Mouse (Mus musculus) MEL (cell line): Measurements from ENCODE around the gene Gm20388. TPM values are rescaled to one million over a fixed set of nuclear protein-coding genes. Genes with fewer than 3 reads are reported as not detected.
A peak's percentile ranks its signal among the peaks of the same experiment; 100 is the strongest.

ENCODE experiments used
- DNase-seq: peaks from one replicate; pipeline ENCODE4 v3.0.0; 2011; ENCODE audit warnings: low read depth, low spot score
- H3K27ac ChIP-seq: 2 replicates; pipeline ENCODE4 v1.5.1; 2012; ENCODE audit warnings: low read depth, mild to moderate bottlenecking, control low read depth, low read length, moderate library complexity; ENCODE audit not compliant: control insufficient read depth
- H3K27me3 ChIP-seq, 2 experiments: fragments of 150-350 bp in 1 of 2; sonication (generic) in 1 of 2; 2 replicates each; pipeline ENCODE4 v1.6.1; 2012; ENCODE audit warnings: low read length in 2 of 2, mild to moderate bottlenecking in 2 of 2, improper control_type of control experiment in 1 of 2, moderate library complexity in 1 of 2; ENCODE audit not compliant: insufficient read depth in 2 of 2, control insufficient read depth in 1 of 2
- H3K36me3 ChIP-seq, 2 experiments: 2 replicates each; pipeline ENCODE4 v1.6.1; 2012 to 2014; ENCODE audit warnings: low read length in 2 of 2, improper control_type of control experiment in 1 of 2, inconsistent platforms in 1 of 2, mild to moderate bottlenecking in 1 of 2; ENCODE audit not compliant: insufficient read depth in 2 of 2, control insufficient read depth in 1 of 2
- H3K4me1 ChIP-seq, 2 experiments: fragments of 150-350 bp in 1 of 2; sonication (generic) in 1 of 2; 2 replicates each; pipeline ENCODE4 v1.6.1; 2012; ENCODE audit warnings: low read length in 2 of 2, improper control_type of control experiment in 1 of 2, mild to moderate bottlenecking in 1 of 2; ENCODE audit not compliant: insufficient read depth in 2 of 2, control insufficient read depth in 1 of 2
- H3K4me3 ChIP-seq, 2 experiments: fragments of 150-350 bp in 1 of 2; sonication (generic) in 1 of 2; 2 replicates each; pipeline ENCODE4 v1.5.1; 2012; ENCODE audit warnings: low read depth in 2 of 2, low read length in 2 of 2, mild to moderate bottlenecking in 2 of 2, moderate library complexity in 2 of 2, control low read depth in 1 of 2, improper control_type of control experiment in 1 of 2; ENCODE audit not compliant: control insufficient read depth in 1 of 2, insufficient read depth in 1 of 2
- H3K79me2 ChIP-seq: 2 replicates; pipeline ENCODE4 v1.6.1; 2012; ENCODE audit warnings: mild to moderate bottlenecking, low read length, moderate library complexity; ENCODE audit not compliant: control insufficient read depth, poor library complexity, insufficient read depth
- H3K9ac ChIP-seq: 2 replicates; pipeline ENCODE4 v1.6.1; 2012; ENCODE audit warnings: low read depth, mild to moderate bottlenecking, control low read depth, low read length, moderate library complexity; ENCODE audit not compliant: control insufficient read depth, poor library complexity, severe bottlenecking
- H3K9me3 ChIP-seq: fragments of 150-350 bp; sonication (generic); replicated peaks from 2 replicates; pipeline ENCODE4 v1.6.1; 2012; ENCODE audit warnings: mild to moderate bottlenecking, low read length, improper control_type of control experiment, moderate library complexity; ENCODE audit not compliant: insufficient read depth
- CTCF ChIP-seq, 3 experiments: IDR thresholded peaks in 2 of 3; conservative IDR thresholded peaks in 1 of 3; 2 replicates each; pipeline ENCODE4 v1.5.1; 2011 to 2012; ENCODE audit warnings: low read length in 3 of 3, low read depth in 2 of 3, mild to moderate bottlenecking in 2 of 3, improper control_type of control experiment in 1 of 3, inconsistent platforms in 1 of 3, mixed read lengths in 1 of 3, moderate library complexity in 1 of 3; ENCODE audit not compliant: control insufficient read depth in 1 of 3, insufficient read depth in 1 of 3, poor library complexity in 1 of 3, severe bottlenecking in 1 of 3
- ELF1 ChIP-seq: IDR thresholded peaks from 2 replicates; pipeline ENCODE4 v1.6.1; 2014; ENCODE audit warnings: low read depth, mild to moderate bottlenecking, inconsistent platforms, low read length, improper control_type of control experiment, moderate library complexity
- EP300 ChIP-seq, 2 experiments: IDR thresholded peaks; 2 replicates each; pipeline ENCODE4 v1.6.1; 2011; ENCODE audit warnings: improper control_type of control experiment in 2 of 2, low read length in 2 of 2, low read depth in 1 of 2, mild to moderate bottlenecking in 1 of 2
- GABPA ChIP-seq: IDR thresholded peaks from 2 replicates; pipeline ENCODE4 v1.6.1; 2012; ENCODE audit warnings: low read depth, mild to moderate bottlenecking, inconsistent platforms, low read length, improper control_type of control experiment, moderate library complexity
- GATA1 ChIP-seq: IDR thresholded peaks from 2 replicates; pipeline ENCODE4 v1.6.1; 2011; ENCODE audit warnings: low read depth, low read length, improper control_type of control experiment
- HCFC1 ChIP-seq: IDR thresholded peaks from 2 replicates; pipeline ENCODE4 v1.6.1; 2012; ENCODE audit warnings: low read depth, mild to moderate bottlenecking, inconsistent platforms, low read length, improper control_type of control experiment, moderate library complexity
- JUND ChIP-seq: IDR thresholded peaks from 2 replicates; pipeline ENCODE4 v1.6.1; 2011; ENCODE audit warnings: low read depth, mild to moderate bottlenecking, improper control_type of control experiment, low read length
- KAT2A ChIP-seq: conservative IDR thresholded peaks from 2 replicates; pipeline ENCODE4 v1.6.1; 2012; ENCODE audit warnings: low read depth, low read length, improper control_type of control experiment, inconsistent platforms
- MAFK ChIP-seq: IDR thresholded peaks from 2 replicates; pipeline ENCODE4 v1.6.1; 2011; ENCODE audit warnings: low read depth, mild to moderate bottlenecking, low read length, improper control_type of control experiment, borderline replicate concordance
- MXI1 ChIP-seq: IDR thresholded peaks from 2 replicates; pipeline ENCODE4 v1.6.1; 2011; ENCODE audit warnings: mild to moderate bottlenecking, low read depth, low read length, improper control_type of control experiment
- NRF1 ChIP-seq: IDR thresholded peaks from 2 replicates; pipeline ENCODE4 v1.6.1; 2014; ENCODE audit warnings: low read depth, mild to moderate bottlenecking, inconsistent platforms, low read length, improper control_type of control experiment, moderate library complexity; ENCODE audit not compliant: poor library complexity, insufficient read depth, severe bottlenecking
- POLR2A ChIP-seq, 2 experiments: IDR thresholded peaks; 2 replicates each; pipeline ENCODE4 v1.6.1; 2011 to 2012; ENCODE audit warnings: low read length in 2 of 2, mild to moderate bottlenecking in 2 of 2, control low read depth in 1 of 2, improper control_type of control experiment in 1 of 2, low read depth in 1 of 2, moderate library complexity in 1 of 2; ENCODE audit not compliant: control insufficient read depth in 1 of 2, insufficient read depth in 1 of 2, poor library complexity in 1 of 2
- POLR2AphosphoS5 ChIP-seq: IDR thresholded peaks from 2 replicates; pipeline ENCODE4 v1.6.1; 2012; ENCODE audit warnings: low read depth, borderline replicate concordance, mild to moderate bottlenecking, inconsistent platforms, low read length, moderate library complexity, mixed read lengths
- SIN3A ChIP-seq: IDR thresholded peaks from 2 replicates; pipeline ENCODE4 v1.6.1; 2012; ENCODE audit warnings: low read length, improper control_type of control experiment, inconsistent platforms
- SMC3 ChIP-seq: IDR thresholded peaks from 2 replicates; pipeline ENCODE4 v1.6.1; 2011; ENCODE audit warnings: low read depth, low read length, improper control_type of control experiment
- TBP ChIP-seq: IDR thresholded peaks from 2 replicates; pipeline ENCODE4 v1.8.0; 2011; ENCODE audit warnings: low read depth, low read length, improper control_type of control experiment
- TCF12 ChIP-seq: IDR thresholded peaks from 2 replicates; pipeline ENCODE4 v1.6.1; 2014; ENCODE audit warnings: low read depth, mild to moderate bottlenecking, inconsistent platforms, low read length, improper control_type of control experiment, moderate library complexity
- USF2 ChIP-seq, 2 experiments: IDR thresholded peaks; 2 replicates each; pipeline ENCODE4 v1.6.1; 2011 to 2012; ENCODE audit warnings: improper control_type of control experiment in 2 of 2, low read length in 2 of 2, borderline replicate concordance in 1 of 2, inconsistent platforms in 1 of 2, low read depth in 1 of 2, mild to moderate bottlenecking in 1 of 2; ENCODE audit not compliant: insufficient read depth in 1 of 2
- ZMIZ1 ChIP-seq: IDR thresholded peaks from 2 replicates; pipeline ENCODE4 v1.6.1; 2012; ENCODE audit warnings: low read depth, mild to moderate bottlenecking, inconsistent platforms, low read length, improper control_type of control experiment, moderate library complexity
- polyA plus RNA-seq, 2 experiments: library from polyadenylated mRNA; stranded (reverse) in 1 of 2; unstranded in 1 of 2; fragments of >175 nt in 1 of 2; fragments of >200 nt in 1 of 2; gene quantifications; 2 replicates each; pipeline versions ENCODE4 v1.2.1 to v1.2.4; 2012; ENCODE audit warnings: low replicate concordance in 2 of 2, low read depth in 1 of 2; ENCODE audit not compliant: insufficient read length in 2 of 2, insufficient read depth in 1 of 2, missing spikeins in 1 of 2
- total RNA-seq: library from RNA; depleted of rRNA; stranded (reverse); fragments of 300-350 nt; gene quantifications from 2 replicates; pipeline ENCODE4 v1.2.3, GENCODE M21; 2012

Gm20388 gene
- total and polyA plus RNA-seq, 3 experiments: 11.1 to 17.8 TPM; not detected in 1

DNA sequence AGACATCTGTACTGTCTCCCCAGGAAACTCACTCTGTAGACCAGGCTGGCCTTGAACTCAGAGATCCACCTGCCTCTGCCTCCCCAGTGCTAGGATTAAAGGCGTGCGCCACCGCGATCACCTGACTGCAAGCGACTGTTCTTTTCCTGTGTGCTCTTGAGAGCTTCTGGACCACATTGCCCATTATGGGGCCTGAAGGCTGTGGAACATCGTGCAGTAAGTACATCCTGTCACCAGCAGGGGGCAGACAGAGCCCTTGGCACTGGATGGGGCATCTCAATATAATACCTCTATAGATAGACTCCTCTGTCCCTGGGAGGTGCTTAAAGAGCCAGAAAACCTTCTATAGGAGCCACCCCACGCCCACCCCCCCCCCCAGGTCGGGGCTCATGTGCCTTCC is 2924.3 kb downstream of the Gm20388 start (continued):
- TF ChIP-seq JUND: no peak

DNA sequence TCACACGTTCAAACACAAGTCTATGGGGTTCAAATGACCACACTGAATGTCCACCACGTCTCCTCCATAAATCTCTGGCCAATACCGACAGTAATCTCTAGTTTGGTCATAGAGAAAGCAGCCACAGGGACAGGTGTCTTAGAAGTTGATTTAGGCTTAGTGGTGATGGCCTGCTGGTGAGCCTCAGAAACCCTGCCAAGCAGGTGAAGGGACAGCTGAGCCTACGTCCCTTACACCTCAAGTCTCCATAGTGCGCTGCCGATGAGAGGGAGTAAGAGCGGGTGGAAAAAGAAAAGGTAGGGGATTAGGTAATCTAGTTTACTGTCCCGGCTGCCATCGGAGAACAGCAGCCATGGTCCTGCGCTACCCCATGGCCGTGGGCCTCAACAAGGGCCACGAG is 2925.6 kb downstream of the Gm20388 start:
- no peaks in the 10 kb centered on the region for H3K9me3 ChIP-seq
- H3K9ac ChIP-seq: no peak overlapping the region
- H3K36me3 ChIP-seq: no peaks in the 10 kb centered on the region
- H3K27me3 ChIP-seq: no peaks in the 10 kb centered on the region
- H3K27ac ChIP-seq: no peak overlapping the region
- TF ChIP-seq POLR2A (IDR thresholded peaks at IDR 0.05; ENCODE audit: control insufficient read depth in 1 of 2, insufficient read depth in 1 of 2, low read depth in 1 of 2, low read length in 2 of 2, poor library complexity in 1 of 2) (no peak), CTCF (IDR thresholded peaks at IDR 0.05 in 2 of 3, conservative IDR thresholded peaks at IDR 0.05 in 1 of 3; ENCODE audit: control insufficient read depth in 1 of 3, insufficient read depth in 1 of 3, low read depth in 2 of 3, low read length in 3 of 3, poor library complexity in 1 of 3, severe bottlenecking in 1 of 3) (no peak), POLR2AphosphoS5 (no peak), MXI1 (no peak), SMC3 (no peak), SIN3A (no peak), MAFK (no peak), NRF1 (no peak), KAT2A (no peak), ELF1 (no peak)
- no peak overlapping the region for H3K4me3 ChIP-seq
- no peaks in the 10 kb centered on the region for H3K79me2 ChIP-seq
- 0 out of 4 replicates have a peak, but pooled peaks cover 0 to 5% of the 10 kb centered on the region in 2 experiments for H3K4me1 ChIP-seq
- DNase-seq: no peak

DNA sequence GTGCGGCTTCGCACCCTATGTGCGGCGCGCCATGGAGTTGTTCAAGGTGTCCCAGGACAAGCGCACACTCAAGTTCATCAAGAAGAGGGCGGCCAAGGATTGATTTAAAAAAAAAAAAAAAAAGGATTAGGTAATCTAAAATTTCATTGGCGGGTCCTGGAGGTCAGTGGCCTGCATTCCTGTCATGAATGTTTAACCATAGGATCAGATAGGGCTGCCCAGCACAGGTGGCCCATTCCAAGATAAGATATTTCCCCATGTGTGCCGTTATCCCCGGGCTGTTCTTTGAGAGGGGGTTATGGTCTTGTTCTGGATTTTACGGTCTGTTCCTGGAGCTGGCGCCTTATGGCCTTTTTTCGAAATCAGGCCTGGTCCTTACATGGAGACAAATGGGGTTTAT is 2926.1 kb downstream of the Gm20388 start:
- Histone ChIP-seq H3K79me2 (no peaks in the 10 kb centered on the region), H3K27me3 (no peaks in the 10 kb centered on the region), H3K9ac (no peak overlapping the region), H3K9me3 (no peaks in the 10 kb centered on the region), H3K27ac (no peak overlapping the region), H3K4me1 (0 out of 4 replicates have a peak, but pooled peaks cover 0 to 5% of the 10 kb centered on the region in 2 experiments), H3K4me3 (no peak overlapping the region), H3K36me3 (no peaks in the 10 kb centered on the region)
- DNase-seq: no peak
- TF ChIP-seq HCFC1: no peak
- TF ChIP-seq GATA1: 0 out of 2 replicates have a peak, but pooled peaks have one; percentile 13

DNA sequence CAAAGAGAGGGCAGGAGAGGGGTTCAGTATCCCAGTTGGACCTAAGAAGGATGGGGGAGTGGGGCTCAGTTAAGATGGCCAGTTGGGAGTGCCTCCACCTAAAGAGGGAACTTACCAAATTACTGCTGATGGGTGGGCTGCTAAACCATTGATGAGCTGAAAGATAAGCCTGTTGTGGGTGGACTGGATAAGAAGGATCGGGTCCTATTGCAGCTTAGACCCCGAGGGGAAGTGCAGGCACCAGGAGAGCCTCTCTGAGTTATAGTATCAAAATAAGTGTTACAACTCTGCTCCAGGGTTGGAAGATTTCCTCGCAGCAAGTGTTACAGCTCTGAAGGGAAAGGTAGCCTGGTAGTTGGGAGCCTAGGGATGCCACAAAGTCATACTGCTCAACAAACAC is 2933.5 kb downstream of the Gm20388 start:
- Histone ChIP-seq H3K27me3 (no peaks in the 10 kb centered on the region), H3K79me2 (no peaks in the 10 kb centered on the region), H3K9me3 (no peaks in the 10 kb centered on the region), H3K9ac (no peak overlapping the region), H3K4me3 (no peak overlapping the region), H3K27ac (no peak overlapping the region), H3K36me3 (peaks cover 0 to 19% of the 10 kb centered on the region in 2 experiments; a peak in 2 of 4 replicates), H3K4me1 (peaks cover 4 to 28% of the 10 kb centered on the region in 2 experiments)
- TF ChIP-seq ZMIZ1 (no peak), USF2 (IDR thresholded peaks at IDR 0.05; ENCODE audit: borderline replicate concordance in 1 of 2, insufficient read depth in 1 of 2, low read depth in 1 of 2, low read length in 2 of 2) (no peak), EP300 (IDR thresholded peaks at IDR 0.05; ENCODE audit: low read depth in 1 of 2, low read length in 2 of 2) (peak in 1 of 2 experiments; percentile 26; a peak in 1 of 4 replicates), TBP (peak; percentile 74), GABPA (no peak), TCF12 (peak; percentile 31; the same call in 1 of the 2 replicates), GATA1 (peak; percentile 75)
- peak; percentile 48 for DNase-seq
